Mouse (Mus musculus) erythroblast, adult 5-6 weeks (primary cell): ENCODE results near the gene Olfr611. TPM values are rescaled to one million over a fixed set of nuclear protein-coding genes. Genes with fewer than 3 reads are reported as not detected.
"Not testable (repeated sequence)": the region's sequence is repeated elsewhere in the genome, so short reads cannot be mapped to it uniquely, and the experiment has no call there.

Source experiments
- ATAC-seq: replicated peaks from 2 replicates; pipeline ENCODE4 v1.8.0; 2016; ENCODE audit warnings: moderate number of reproducible peaks, mild to moderate bottlenecking, moderate TSS enrichment, inconsistent platforms; ENCODE audit not compliant: poor library complexity, low FRiP score, severe bottlenecking
- total RNA-seq, 2 experiments: library from RNA; stranded (forward) in 1 of 2; stranded (reverse) in 1 of 2; fragments of 150-400 nt in 1 of 2; fragments of 200-764, 138-1000 nt in 1 of 2; gene quantifications; 2 replicates each; pipeline versions ENCODE4 v1.2.3 to v1.2.4; 2015 to 2017; ENCODE audit warnings: low replicate concordance in 2 of 2

Olfr611 gene
- total RNA-seq (2015; ENCODE audit: low replicate concordance) (not detected in 2 replicates), total RNA-seq (2017; ENCODE audit: low replicate concordance) (not detected in 2 replicates)

GRCm38 (mm10) chr7:103520746-103521145 lies at the start of gene Olfr611:
Gene Olfr611, minus strand, starts transcription at chr7:103520846.
- not testable (repeated sequence) for ATAC-seq

- no peak for ATAC-seq
Measured at GRCm38 (mm10) chr7:103569043-103569442, 48.4 kb upstream of the Olfr611 start, which contains the start of gene Olfr616. Gene Olfr616, minus strand, starts transcription at chr7:103569143.

- ATAC-seq = no peak
Measured at GRCm38 (mm10) chr7:103555779-103556178, 35.1 kb upstream of the Olfr611 start, which contains the start of gene Olfr615. Gene Olfr615, plus strand, starts transcription at chr7:103556079.

- no peak for ATAC-seq
Measured at GRCm38 (mm10) chr7:103547774-103548173, 27.1 kb upstream of the Olfr611 start, which contains the start of gene Olfr613. Gene Olfr613, plus strand, starts transcription at chr7:103548074.

GRCm38 (mm10) chr7:103542617-103543016 lies 22.0 kb upstream of the Olfr611 start, which contains the start of gene Olfr612:
Gene Olfr612, minus strand, starts transcription at chr7:103542717.
- not testable (repeated sequence) for ATAC-seq

- ATAC-seq = no peak
Measured at GRCm38 (mm10) chr7:103512022-103512421, 8.6 kb downstream of the Olfr611 start, which contains the start of gene Olfr610. Gene Olfr610, minus strand, starts transcription at chr7:103512122.

- no peak for ATAC-seq
Measured at GRCm38 (mm10) chr7:103497962-103498361, 22.7 kb downstream of the Olfr611 start, which contains the start of gene Olfr609. Gene Olfr609, minus strand, starts transcription at chr7:103498062.

- ATAC-seq = not testable (repeated sequence)
Measured at GRCm38 (mm10) chr7:103477106-103477505, 43.5 kb downstream of the Olfr611 start.

- no peak for ATAC-seq
Measured at GRCm38 (mm10) chr7:103469577-103469976, 51.1 kb downstream of the Olfr611 start, which contains the start of gene Olfr608. Gene Olfr608, plus strand, starts transcription at chr7:103469877.

Other genes with a start within 250 kb of the Olfr611 start
- gene Olfr596, start 215.2 kb downstream of the Olfr611 start, total RNA-seq (2015; ENCODE audit: low replicate concordance) = not detected in 2 replicates
- not detected in 2 replicates for gene Olfr596, start 215.2 kb downstream of the Olfr611 start, total RNA-seq (2017; ENCODE audit: low replicate concordance)
- gene Olfr597, start 204.5 kb downstream of the Olfr611 start, total RNA-seq (2015; ENCODE audit: low replicate concordance) = not detected in 2 replicates
- gene Olfr597, start 204.5 kb downstream of the Olfr611 start, total RNA-seq (2017; ENCODE audit: low replicate concordance) = not detected in 2 replicates
- gene Olfr598, start 197.3 kb downstream of the Olfr611 start, total RNA-seq (2015; ENCODE audit: low replicate concordance) = not detected in 2 replicates
- gene Olfr598, start 197.3 kb downstream of the Olfr611 start, total RNA-seq (2017; ENCODE audit: low replicate concordance) = not detected in 2 replicates
- gene Olfr599, start 184.9 kb downstream of the Olfr611 start, total RNA-seq (2015; ENCODE audit: low replicate concordance) = not detected in 2 replicates
- not detected in 2 replicates for gene Olfr599, start 184.9 kb downstream of the Olfr611 start, total RNA-seq (2017; ENCODE audit: low replicate concordance)
- gene Olfr600, start 171.2 kb downstream of the Olfr611 start, total RNA-seq (2015; ENCODE audit: low replicate concordance) = not detected in 2 replicates
- gene Olfr600, start 171.2 kb downstream of the Olfr611 start, total RNA-seq (2017; ENCODE audit: low replicate concordance) = not detected in 2 replicates
- gene Olfr601, start 158.2 kb downstream of the Olfr611 start, total RNA-seq (2015; ENCODE audit: low replicate concordance) = not detected in 2 replicates
- gene Olfr601, start 158.2 kb downstream of the Olfr611 start, total RNA-seq (2017; ENCODE audit: low replicate concordance) = not detected in 2 replicates
- not detected in 2 replicates for gene Olfr603, start 134.7 kb downstream of the Olfr611 start, total RNA-seq (2015; ENCODE audit: low replicate concordance)
- not detected in 2 replicates for gene Olfr603, start 134.7 kb downstream of the Olfr611 start, total RNA-seq (2017; ENCODE audit: low replicate concordance)
- gene Usp17lc, start 105.8 kb downstream of the Olfr611 start, total RNA-seq (2015; ENCODE audit: low replicate concordance) = not detected in 2 replicates
- not detected in 2 replicates for gene Usp17lc, start 105.8 kb downstream of the Olfr611 start, total RNA-seq (2017; ENCODE audit: low replicate concordance)
- gene Olfr605, start 75.4 kb downstream of the Olfr611 start, total RNA-seq (2015; ENCODE audit: low replicate concordance) = not detected in 2 replicates
- gene Olfr605, start 75.4 kb downstream of the Olfr611 start, total RNA-seq (2017; ENCODE audit: low replicate concordance) = not detected in 2 replicates
- gene Olfr606, start 71.8 kb downstream of the Olfr611 start, total RNA-seq (2015; ENCODE audit: low replicate concordance) = not detected in 2 replicates
- gene Olfr606, start 71.8 kb downstream of the Olfr611 start, total RNA-seq (2017; ENCODE audit: low replicate concordance) = not detected in 2 replicates
- gene Olfr607, start 56.7 kb downstream of the Olfr611 start, total RNA-seq (2015; ENCODE audit: low replicate concordance) = not detected in 2 replicates
- not detected in 2 replicates for gene Olfr607, start 56.7 kb downstream of the Olfr611 start, total RNA-seq (2017; ENCODE audit: low replicate concordance)
- gene Olfr608, start 51.0 kb downstream of the Olfr611 start, total RNA-seq (2015; ENCODE audit: low replicate concordance) = not detected in 2 replicates
- gene Olfr608, start 51.0 kb downstream of the Olfr611 start, total RNA-seq (2017; ENCODE audit: low replicate concordance) = not detected in 2 replicates
- gene Olfr609, start 22.8 kb downstream of the Olfr611 start, total RNA-seq (2015; ENCODE audit: low replicate concordance) = not detected in 2 replicates
- not detected in 2 replicates for gene Olfr609, start 22.8 kb downstream of the Olfr611 start, total RNA-seq (2017; ENCODE audit: low replicate concordance)
- gene Olfr610, start 8.7 kb downstream of the Olfr611 start, total RNA-seq (2015; ENCODE audit: low replicate concordance) = not detected in 2 replicates
- gene Olfr610, start 8.7 kb downstream of the Olfr611 start, total RNA-seq (2017; ENCODE audit: low replicate concordance) = not detected in 2 replicates
- gene Olfr612, start 21.9 kb upstream of the Olfr611 start, total RNA-seq (2015; ENCODE audit: low replicate concordance) = not detected in 2 replicates
- gene Olfr612, start 21.9 kb upstream of the Olfr611 start, total RNA-seq (2017; ENCODE audit: low replicate concordance) = 0.85 TPM in 1 of 2 replicates, not detected in the other
- not detected in 2 replicates for gene Olfr613, start 27.2 kb upstream of the Olfr611 start, total RNA-seq (2015; ENCODE audit: low replicate concordance)
- 0.70 TPM in 1 of 2 replicates, not detected in the other for gene Olfr613, start 27.2 kb upstream of the Olfr611 start, total RNA-seq (2017; ENCODE audit: low replicate concordance)
- gene Olfr615, start 35.2 kb upstream of the Olfr611 start, total RNA-seq (2015; ENCODE audit: low replicate concordance) = not detected in 2 replicates
- not detected in 2 replicates for gene Olfr615, start 35.2 kb upstream of the Olfr611 start, total RNA-seq (2017; ENCODE audit: low replicate concordance)
- not detected in 2 replicates for gene Olfr616, start 48.3 kb upstream of the Olfr611 start, total RNA-seq (2015; ENCODE audit: low replicate concordance)
- gene Olfr616, start 48.3 kb upstream of the Olfr611 start, total RNA-seq (2017; ENCODE audit: low replicate concordance) = not detected in 2 replicates
- gene Olfr617, start 52.2 kb upstream of the Olfr611 start, total RNA-seq (2015; ENCODE audit: low replicate concordance) = not detected in 2 replicates
- gene Olfr617, start 52.2 kb upstream of the Olfr611 start, total RNA-seq (2017; ENCODE audit: low replicate concordance) = not detected in 2 replicates
- not detected in 2 replicates for gene Olfr618, start 69.3 kb upstream of the Olfr611 start, total RNA-seq (2015; ENCODE audit: low replicate concordance)
- gene Olfr618, start 69.3 kb upstream of the Olfr611 start, total RNA-seq (2017; ENCODE audit: low replicate concordance) = not detected in 2 replicates
- gene Olfr619, start 79.7 kb upstream of the Olfr611 start, total RNA-seq (2015; ENCODE audit: low replicate concordance) = not detected in 2 replicates
- not detected in 2 replicates for gene Olfr619, start 79.7 kb upstream of the Olfr611 start, total RNA-seq (2017; ENCODE audit: low replicate concordance)
- gene Olfr620, start 91.7 kb upstream of the Olfr611 start, total RNA-seq (2015; ENCODE audit: low replicate concordance) = not detected in 2 replicates
- not detected in 2 replicates for gene Olfr620, start 91.7 kb upstream of the Olfr611 start, total RNA-seq (2017; ENCODE audit: low replicate concordance)
- not detected in 2 replicates for gene Olfr622, start 121.9 kb upstream of the Olfr611 start, total RNA-seq (2015; ENCODE audit: low replicate concordance)
- gene Olfr622, start 121.9 kb upstream of the Olfr611 start, total RNA-seq (2017; ENCODE audit: low replicate concordance) = not detected in 2 replicates
- not detected in 2 replicates for gene Olfr623, start 142.9 kb upstream of the Olfr611 start, total RNA-seq (2015; ENCODE audit: low replicate concordance)
- gene Olfr623, start 142.9 kb upstream of the Olfr611 start, total RNA-seq (2017; ENCODE audit: low replicate concordance) = not detected in 2 replicates
- gene Olfr624, start 150.3 kb upstream of the Olfr611 start, total RNA-seq (2015; ENCODE audit: low replicate concordance) = 0.21 TPM in 1 of 2 replicates, not detected in the other
- not detected in 2 replicates for gene Olfr624, start 150.3 kb upstream of the Olfr611 start, total RNA-seq (2017; ENCODE audit: low replicate concordance)
- not detected in 2 replicates for gene Olfr625-ps1, start 161.9 kb upstream of the Olfr611 start, total RNA-seq (2015; ENCODE audit: low replicate concordance)
- gene Olfr625-ps1, start 161.9 kb upstream of the Olfr611 start, total RNA-seq (2017; ENCODE audit: low replicate concordance) = not detected in 2 replicates
- not detected in 2 replicates for gene Olfr243, start 193.8 kb upstream of the Olfr611 start, total RNA-seq (2015; ENCODE audit: low replicate concordance)
- gene Olfr243, start 193.8 kb upstream of the Olfr611 start, total RNA-seq (2017; ENCODE audit: low replicate concordance) = 0.28 TPM in 1 of 2 replicates, not detected in the other
- not detected in 2 replicates for gene Olfr628, start 209.5 kb upstream of the Olfr611 start, total RNA-seq (2015; ENCODE audit: low replicate concordance)
- not detected in 2 replicates for gene Olfr628, start 209.5 kb upstream of the Olfr611 start, total RNA-seq (2017; ENCODE audit: low replicate concordance)
- not detected in 2 replicates for gene Olfr629, start 224.1 kb upstream of the Olfr611 start, total RNA-seq (2015; ENCODE audit: low replicate concordance)
- gene Olfr629, start 224.1 kb upstream of the Olfr611 start, total RNA-seq (2017; ENCODE audit: low replicate concordance) = 0.43 TPM in 1 of 2 replicates, not detected in the other
- gene Olfr630, start 236.5 kb upstream of the Olfr611 start, total RNA-seq (2015; ENCODE audit: low replicate concordance) = not detected in 2 replicates
- 1.5 TPM in 1 of 2 replicates, not detected in the other for gene Olfr630, start 236.5 kb upstream of the Olfr611 start, total RNA-seq (2017; ENCODE audit: low replicate concordance)